Mouse (Mus musculus): Measurements from ENCODE around the gene Tmem117. TPM values are rescaled to one million over a fixed set of nuclear protein-coding genes. Genes with fewer than 3 reads are reported as not detected.

Gene Tmem117
- polyA plus RNA-seq, 1 experiment from 2014 or later = 1.1 TPM

DNA sequence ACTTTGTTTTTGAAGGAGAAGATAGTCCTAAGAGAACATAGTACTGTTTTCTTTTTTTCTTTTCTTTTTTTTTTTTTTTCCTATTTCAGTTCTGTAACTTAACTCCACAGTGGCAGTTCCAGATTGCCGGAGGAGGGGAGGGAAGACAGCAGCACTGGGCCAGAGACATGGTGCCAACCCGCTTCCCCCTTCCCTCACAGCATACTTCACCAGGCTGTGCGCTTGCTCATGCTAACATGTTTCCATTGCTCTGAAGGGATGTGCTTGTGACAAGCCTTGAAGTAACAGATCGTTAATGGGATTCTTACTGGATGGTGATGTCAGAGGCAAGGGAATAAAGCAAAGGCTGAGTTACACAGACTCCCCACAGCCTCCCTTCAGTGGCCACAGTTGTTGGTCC lies 256.0 kb downstream of the Tmem117 start:
- Histone ChIP-seq H3K27me3 (ENCODE audit: low read depth, poor library complexity, severe bottlenecking) (no peaks in the 10 kb centered on the region), H3K27ac (replicated peaks) (no peak overlapping the region), H3K36me3 (no peaks in the 10 kb centered on the region), H3K4me1 (no peaks in the 10 kb centered on the region), H3K9me3 (replicated peaks) (no peaks in the 10 kb centered on the region), H3K4me3 (no peak overlapping the region)
- WGBS = 78% methylated on average over 4 of the region's 4 CpGs
- DNase-seq (ENCODE audit: low spot score) = no peak

- Histone ChIP-seq H3K9me3 (replicated peaks) (no peaks in the 10 kb centered on the region), H3K27ac (replicated peaks) (no peak overlapping the region), H3K36me3 (no peaks in the 10 kb centered on the region), H3K4me3 (no peak overlapping the region), H3K27me3 (ENCODE audit: low read depth, poor library complexity, severe bottlenecking) (no peaks in the 10 kb centered on the region), H3K4me1 (peaks cover 13% of the 10 kb centered on the region)
- 91% methylated on average over 1 of the region's 1 CpGs for WGBS
- no peak for DNase-seq (ENCODE audit: low spot score)
These were observed 264.2 kb downstream of the Tmem117 start for GRCm38 (mm10) chr15:94893201-94893600.

DNA sequence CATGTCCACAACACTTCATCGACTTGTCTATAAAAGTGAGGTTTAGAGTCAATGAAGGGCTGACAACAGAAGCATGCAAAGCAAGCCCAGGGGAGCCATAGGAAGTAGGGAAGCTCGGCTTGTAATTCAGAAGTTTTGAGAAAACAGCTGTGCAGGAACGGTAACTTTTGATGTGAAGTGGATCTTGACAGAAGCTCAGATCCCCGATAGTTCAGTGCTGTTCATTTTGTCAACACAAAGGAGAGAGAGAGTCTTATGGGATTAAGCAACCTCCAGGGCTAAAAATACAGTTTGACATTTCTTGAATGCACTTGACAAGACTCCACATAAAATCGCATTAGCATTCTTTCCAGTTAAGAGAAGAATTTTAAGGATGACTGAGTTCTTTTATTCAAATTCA lies 265.1 kb downstream of the Tmem117 start:
- no peaks in the 10 kb centered on the region for H3K9me3 ChIP-seq (replicated peaks)
- H3K36me3 ChIP-seq = no peaks in the 10 kb centered on the region
- no peaks in the 10 kb centered on the region for H3K27me3 ChIP-seq (ENCODE audit: low read depth, poor library complexity, severe bottlenecking)
- no peak overlapping the region for H3K4me3 ChIP-seq
- WGBS = 58% methylated on average over 5 of the region's 5 CpGs
- H3K27ac ChIP-seq (replicated peaks) = no peak overlapping the region
- peaks cover 13% of the 10 kb centered on the region for H3K4me1 ChIP-seq
- no peak for DNase-seq (ENCODE audit: low spot score)

DNA sequence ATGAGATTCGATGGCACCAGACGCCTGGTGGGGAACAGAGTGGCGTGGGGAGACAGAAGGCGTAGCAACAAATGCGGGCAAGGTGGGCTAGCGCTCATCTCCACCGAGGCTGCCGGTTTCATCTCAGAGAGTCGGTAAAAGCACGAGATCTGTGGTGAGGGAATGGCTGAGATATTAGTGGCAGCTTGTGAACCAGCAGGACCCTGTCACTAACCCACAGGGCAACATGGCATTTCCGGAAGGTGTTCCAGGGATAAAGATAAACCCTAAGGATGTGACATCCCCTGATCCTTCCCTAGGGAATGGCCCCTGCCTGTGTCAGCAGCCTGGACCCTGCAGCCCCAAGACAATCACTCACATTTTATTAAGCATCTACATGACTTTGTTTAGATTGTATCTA lies 266.6 kb downstream of the Tmem117 start:
- Histone ChIP-seq H3K4me3 (no peak overlapping the region), H3K9me3 (replicated peaks) (no peaks in the 10 kb centered on the region), H3K36me3 (no peaks in the 10 kb centered on the region), H3K27me3 (ENCODE audit: low read depth, poor library complexity, severe bottlenecking) (no peaks in the 10 kb centered on the region), H3K27ac (replicated peaks) (no peak overlapping the region), H3K4me1 (peaks cover 13% of the 10 kb centered on the region)
- DNase-seq (ENCODE audit: low spot score) = no peak
- WGBS = 93% methylated on average over 11 of the region's 11 CpGs

DNA sequence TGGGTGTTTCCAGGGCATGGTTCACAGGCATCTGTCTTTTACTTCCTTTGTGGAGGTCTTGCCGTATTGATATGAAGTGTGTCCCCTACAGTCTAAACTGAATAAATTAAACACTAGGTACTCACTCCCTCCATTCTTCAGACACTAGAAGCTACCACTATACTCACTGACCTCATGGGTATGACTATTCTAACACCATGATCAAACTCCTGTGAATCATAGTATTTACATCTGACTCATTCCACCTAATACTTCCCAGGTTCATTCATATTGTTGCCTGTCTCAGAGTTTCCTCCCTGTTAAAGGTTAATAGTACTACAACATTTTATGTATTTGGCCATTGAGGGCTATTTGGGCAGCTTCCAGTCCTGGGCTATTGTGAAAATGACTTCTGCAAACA lies 274.2 kb downstream of the Tmem117 start:
- no peak for DNase-seq (ENCODE audit: low spot score)
- H3K27me3 ChIP-seq (ENCODE audit: low read depth, poor library complexity, severe bottlenecking) = no peaks in the 10 kb centered on the region
- H3K27ac ChIP-seq (replicated peaks) = no peak overlapping the region
- H3K4me1 ChIP-seq = no peaks in the 10 kb centered on the region
- WGBS = 87% methylated on average over 1 of the region's 1 CpGs
- H3K9me3 ChIP-seq (replicated peaks) = no peaks in the 10 kb centered on the region
- H3K36me3 ChIP-seq = no peaks in the 10 kb centered on the region
- no peak overlapping the region for H3K4me3 ChIP-seq

GRCm38 (mm10) chr15:94904672-94905407 lies 275.8 kb downstream of the Tmem117 start:
- Histone ChIP-seq H3K27ac (replicated peaks) (no peak overlapping the region), H3K27me3 (ENCODE audit: low read depth, poor library complexity, severe bottlenecking) (no peaks in the 10 kb centered on the region), H3K4me3 (no peak overlapping the region), H3K9me3 (replicated peaks) (no peaks in the 10 kb centered on the region), H3K4me1 (no peaks in the 10 kb centered on the region), H3K36me3 (no peaks in the 10 kb centered on the region)
- no peak for DNase-seq (ENCODE audit: low spot score)
- WGBS = 87% methylated on average over 11 of the region's 11 CpGs

- DNase-seq (ENCODE audit: low spot score) = no peak
- WGBS = 50% methylated on average over 1 of the region's 1 CpGs
- no peaks in the 10 kb centered on the region for H3K9me3 ChIP-seq (replicated peaks)
- no peaks in the 10 kb centered on the region for H3K36me3 ChIP-seq
- no peaks in the 10 kb centered on the region for H3K4me1 ChIP-seq
- no peak overlapping the region for H3K27ac ChIP-seq (replicated peaks)
- H3K4me3 ChIP-seq = no peak overlapping the region
- H3K27me3 ChIP-seq (ENCODE audit: low read depth, poor library complexity, severe bottlenecking) = no peaks in the 10 kb centered on the region
These were observed 292.6 kb downstream of the Tmem117 start for GRCm38 (mm10) chr15:94921672-94922071.

- H3K27ac ChIP-seq (replicated peaks) = no peak overlapping the region
- 93% methylated on average over 5 of the region's 5 CpGs for WGBS
- DNase-seq (ENCODE audit: low spot score) = no peak
These were observed 299.0 kb downstream of the Tmem117 start for GRCm38 (mm10) chr15:94927986-94928385.

GRCm38 (mm10) chr15:94930743-94931142 lies 301.7 kb downstream of the Tmem117 start:
- Histone ChIP-seq H3K36me3 (no peaks in the 10 kb centered on the region), H3K4me1 (no peaks in the 10 kb centered on the region), H3K9me3 (replicated peaks) (no peaks in the 10 kb centered on the region), H3K27me3 (ENCODE audit: low read depth, poor library complexity, severe bottlenecking) (no peaks in the 10 kb centered on the region), H3K4me3 (no peak overlapping the region), H3K27ac (replicated peaks) (no peak overlapping the region)
- WGBS = 66% methylated on average over 3 of the region's 3 CpGs
- DNase-seq (ENCODE audit: low spot score) = no peak

More at GRCm38 (mm10) chr15:94927986-94928385, 299.0 kb downstream of the Tmem117 start:
- H3K36me3 ChIP-seq = no peaks in the 10 kb centered on the region
- no peaks in the 10 kb centered on the region for H3K27me3 ChIP-seq (ENCODE audit: low read depth, poor library complexity, severe bottlenecking)
- no peaks in the 10 kb centered on the region for H3K4me1 ChIP-seq
- H3K9me3 ChIP-seq (replicated peaks) = no peaks in the 10 kb centered on the region
- no peak overlapping the region for H3K4me3 ChIP-seq

- DNase-seq (ENCODE audit: low spot score) = no peak
- 88% methylated on average over 4 of the region's 4 CpGs for WGBS
- H3K4me3 ChIP-seq = no peak overlapping the region
These were observed 304.0 kb downstream of the Tmem117 start for GRCm38 (mm10) chr15:94933044-94933443.

DNA sequence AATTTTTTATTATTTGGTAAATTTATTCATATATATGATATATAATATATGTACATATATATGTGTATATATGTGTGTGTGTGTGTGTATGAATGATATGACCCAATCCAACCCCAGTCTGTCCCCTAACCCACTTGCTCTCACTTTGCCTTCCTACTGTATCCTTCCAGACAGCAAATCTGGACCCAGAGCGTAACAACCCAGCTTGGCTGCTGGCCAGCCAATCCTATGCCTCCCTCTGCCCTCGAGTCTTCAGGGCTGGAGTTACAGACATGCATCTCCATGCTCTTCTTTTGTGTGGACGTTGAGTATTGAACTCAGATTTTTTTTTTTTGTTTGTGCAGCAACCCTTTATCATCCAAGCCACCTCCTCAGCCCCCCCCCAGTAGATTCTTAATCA lies 304.4 kb downstream of the Tmem117 start:
- Histone ChIP-seq H3K4me3 (no peak overlapping the region), H3K36me3 (no peaks in the 10 kb centered on the region), H3K4me1 (no peaks in the 10 kb centered on the region), H3K9me3 (replicated peaks) (no peaks in the 10 kb centered on the region), H3K27me3 (ENCODE audit: low read depth, poor library complexity, severe bottlenecking) (no peaks in the 10 kb centered on the region), H3K27ac (replicated peaks) (no peak overlapping the region)
- DNase-seq (ENCODE audit: low spot score) = no peak
- 76% methylated on average over 3 of the region's 3 CpGs for WGBS

More at GRCm38 (mm10) chr15:94933044-94933443, 304.0 kb downstream of the Tmem117 start:
- no peak overlapping the region for H3K27ac ChIP-seq (replicated peaks)
- H3K4me1 ChIP-seq = no peaks in the 10 kb centered on the region
- H3K9me3 ChIP-seq (replicated peaks) = no peaks in the 10 kb centered on the region
- no peaks in the 10 kb centered on the region for H3K27me3 ChIP-seq (ENCODE audit: low read depth, poor library complexity, severe bottlenecking)
- no peaks in the 10 kb centered on the region for H3K36me3 ChIP-seq

- no peaks in the 10 kb centered on the region for H3K9me3 ChIP-seq (replicated peaks)
- WGBS = 90% methylated on average over 3 of the region's 3 CpGs
- no peak overlapping the region for H3K4me3 ChIP-seq
- no peaks in the 10 kb centered on the region for H3K36me3 ChIP-seq
- H3K4me1 ChIP-seq = no peaks in the 10 kb centered on the region
- H3K27me3 ChIP-seq (ENCODE audit: low read depth, poor library complexity, severe bottlenecking) = no peaks in the 10 kb centered on the region
- no peak overlapping the region for H3K27ac ChIP-seq (replicated peaks)
- DNase-seq (ENCODE audit: low spot score) = no peak
These were observed 312.9 kb downstream of the Tmem117 start for GRCm38 (mm10) chr15:94941954-94942353.

- WGBS = 53% methylated on average over 1 of the region's 1 CpGs
- H3K9me3 ChIP-seq (replicated peaks) = no peaks in the 10 kb centered on the region
- H3K4me1 ChIP-seq = no peaks in the 10 kb centered on the region
- no peaks in the 10 kb centered on the region for H3K27me3 ChIP-seq (ENCODE audit: low read depth, poor library complexity, severe bottlenecking)
- H3K4me3 ChIP-seq = no peak overlapping the region
- H3K27ac ChIP-seq (replicated peaks) = no peak overlapping the region
- no peaks in the 10 kb centered on the region for H3K36me3 ChIP-seq
- DNase-seq (ENCODE audit: low spot score) = no peak
These were observed 313.4 kb downstream of the Tmem117 start for GRCm38 (mm10) chr15:94942465-94942864.
